Mouse (Mus musculus): ENCODE data around the gene Zbtb32.

Zbtb32 gene

DNA sequence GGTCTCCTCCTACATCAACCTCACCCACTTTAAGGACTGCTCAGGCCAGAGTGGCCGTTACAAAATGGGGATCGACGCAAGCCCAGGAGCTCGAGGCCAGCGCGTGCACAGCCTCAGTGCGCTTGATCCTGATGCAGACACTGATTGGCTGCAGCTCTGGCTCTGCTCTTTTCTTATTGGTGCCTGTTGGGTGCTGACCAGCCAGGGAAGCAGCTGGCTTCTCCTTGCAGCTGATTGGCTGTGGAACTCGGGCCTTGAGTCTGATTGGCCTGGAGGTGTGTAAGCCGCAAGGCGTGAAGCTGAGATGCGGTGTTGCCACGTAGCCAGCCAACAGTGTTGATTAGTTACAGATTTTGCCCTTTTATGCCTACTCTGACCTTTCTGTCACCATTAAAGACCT lies at the start of gene Zbtb32:
Zbtb32 (minus strand) TSS at position 124 of the 400 bp plus-strand sequence.
- DNase-seq = no peak

- no peak for DNase-seq
Observed at GRCm38 (mm10) chr7:30639083-30639482, 40.4 kb upstream of the Zbtb32 start.

DNA sequence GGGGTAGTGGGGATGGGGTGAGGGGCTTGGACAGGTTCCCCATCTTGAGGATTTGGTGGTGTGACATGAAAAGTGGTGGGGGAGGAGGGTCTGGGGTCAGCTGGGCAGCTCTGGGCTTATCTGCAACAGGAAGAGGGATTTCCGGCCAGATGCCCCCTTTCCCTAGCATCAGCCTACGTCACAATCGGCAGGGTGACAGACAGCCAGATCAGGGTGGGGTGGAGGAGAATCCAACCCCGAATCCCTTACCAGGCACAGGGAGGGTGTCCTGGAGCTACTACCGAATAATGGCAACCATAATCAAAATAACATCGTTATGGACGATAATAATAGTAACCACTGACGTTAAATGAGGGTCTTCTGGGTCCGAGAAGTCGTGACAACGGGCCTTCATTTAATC lies 37.7 kb upstream of the Zbtb32 start:
- DNase-seq = no peak

DNA sequence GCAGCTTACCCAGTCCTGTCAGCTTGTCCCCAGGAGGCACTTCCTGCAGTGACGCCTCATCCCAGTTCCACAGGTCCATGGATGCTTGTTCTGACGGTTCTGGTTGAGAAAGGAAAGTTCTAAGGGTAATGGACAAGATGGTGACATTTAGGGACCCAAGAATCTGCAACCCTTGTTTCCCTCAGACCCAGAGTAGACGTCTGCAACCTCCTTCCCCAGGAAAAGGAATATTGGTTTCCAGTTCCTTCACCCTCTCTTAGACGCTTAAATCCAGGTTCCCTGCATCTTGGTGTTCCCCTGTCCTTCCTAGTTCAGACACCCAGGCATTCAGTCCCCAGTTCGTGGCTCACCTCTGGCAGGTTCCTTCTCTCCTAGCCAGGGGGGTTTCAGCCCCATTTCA lies 37.0 kb upstream of the Zbtb32 start, which contains the start of gene Etv2:
Etv2 (minus strand) TSS at position 101 of the 400 bp plus-strand sequence.
- DNase-seq = no peak

- peak; percentile 70 for DNase-seq
Observed at GRCm38 (mm10) chr7:30634621-30635020, 35.9 kb upstream of the Zbtb32 start.

DNA sequence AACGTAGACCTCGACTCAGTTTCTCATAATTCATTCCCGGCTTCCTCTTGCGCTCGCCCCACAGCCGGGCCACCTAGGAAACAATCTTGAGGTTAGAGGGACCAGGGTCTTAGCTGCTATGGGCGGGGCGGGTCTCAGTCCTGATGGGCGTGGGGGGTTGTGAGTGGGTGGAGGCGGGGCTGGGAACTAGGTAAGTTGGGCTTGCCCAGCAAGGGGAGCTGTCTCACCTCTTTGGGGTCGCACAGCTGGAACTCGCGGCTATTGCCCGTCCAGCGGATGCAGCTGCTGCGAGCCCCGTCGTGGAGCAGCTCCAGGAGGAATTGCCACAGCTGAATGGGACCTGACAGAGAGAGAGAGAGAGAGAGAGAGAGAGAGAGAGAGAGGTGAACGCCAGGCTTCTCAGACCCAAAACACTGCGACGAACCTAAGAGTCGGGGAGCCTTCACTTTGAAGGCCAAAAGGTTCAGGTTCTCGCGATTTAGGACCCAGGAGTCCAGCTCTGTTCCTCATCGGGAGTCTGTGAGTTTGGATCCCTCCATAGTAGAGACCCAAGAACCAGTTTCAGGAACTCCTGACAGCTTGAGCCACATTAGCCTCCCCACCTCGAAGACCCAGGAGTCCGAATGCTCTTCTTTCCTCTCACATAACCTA lies 35.2 kb upstream of the Zbtb32 start:
- no peak for DNase-seq

GRCm38 (mm10) chr7:30629013-30629412 lies 30.3 kb upstream of the Zbtb32 start:
- no peak for DNase-seq

GRCm38 (mm10) chr7:30626647-30627046 lies 27.9 kb upstream of the Zbtb32 start:
- no peak for DNase-seq

- DNase-seq = peak; percentile 87
Observed at GRCm38 (mm10) chr7:30625530-30626384, 27.0 kb upstream of the Zbtb32 start, which contains the start of gene Cox6b1. Gene Cox6b1, minus strand, starts transcription at chr7:30626151.

DNA sequence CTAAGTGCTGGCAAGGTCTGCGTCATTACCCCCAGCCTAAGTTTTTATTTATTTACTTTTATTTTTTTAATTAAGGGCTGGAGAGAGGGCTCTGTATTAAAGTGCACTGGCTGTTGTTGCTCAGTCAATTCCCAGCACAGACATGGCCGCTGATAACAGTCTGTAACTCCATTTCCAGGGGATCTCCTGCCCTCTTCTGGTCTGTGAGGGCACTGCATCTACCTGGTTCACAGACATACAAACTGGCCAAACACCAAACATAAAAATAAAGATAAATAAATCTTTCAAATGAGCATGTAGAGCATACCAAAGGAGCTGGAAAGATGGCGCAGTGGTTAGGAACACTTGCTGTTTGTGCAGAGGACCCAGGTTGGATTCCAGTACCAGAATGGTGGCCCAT lies 20.5 kb upstream of the Zbtb32 start:
- peak; percentile 48 for DNase-seq

GRCm38 (mm10) chr7:30618658-30619057 lies 19.9 kb upstream of the Zbtb32 start:
- DNase-seq = no peak

- peak; percentile 20 for DNase-seq
Observed at GRCm38 (mm10) chr7:30615049-30615760, 16.5 kb upstream of the Zbtb32 start.

DNA sequence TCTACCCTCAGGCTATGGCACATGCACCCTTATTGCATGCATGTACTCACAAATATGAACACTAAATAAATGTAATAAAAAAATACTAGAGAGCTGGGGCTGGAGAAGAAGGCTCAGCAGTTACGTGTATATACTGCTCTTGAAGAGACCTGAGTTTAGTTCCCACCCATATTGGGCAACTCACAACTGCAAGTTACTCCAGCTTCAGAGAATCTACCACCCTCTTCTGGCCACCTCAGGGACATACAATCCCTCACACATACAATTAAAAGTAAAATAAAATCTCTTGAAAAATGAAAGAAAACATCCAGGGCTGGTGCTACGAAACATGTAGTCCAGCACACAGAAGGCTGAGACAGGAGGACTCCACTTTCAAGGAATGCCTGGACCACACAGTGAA lies 15.7 kb upstream of the Zbtb32 start:
- DNase-seq = peak; percentile 20

DNA sequence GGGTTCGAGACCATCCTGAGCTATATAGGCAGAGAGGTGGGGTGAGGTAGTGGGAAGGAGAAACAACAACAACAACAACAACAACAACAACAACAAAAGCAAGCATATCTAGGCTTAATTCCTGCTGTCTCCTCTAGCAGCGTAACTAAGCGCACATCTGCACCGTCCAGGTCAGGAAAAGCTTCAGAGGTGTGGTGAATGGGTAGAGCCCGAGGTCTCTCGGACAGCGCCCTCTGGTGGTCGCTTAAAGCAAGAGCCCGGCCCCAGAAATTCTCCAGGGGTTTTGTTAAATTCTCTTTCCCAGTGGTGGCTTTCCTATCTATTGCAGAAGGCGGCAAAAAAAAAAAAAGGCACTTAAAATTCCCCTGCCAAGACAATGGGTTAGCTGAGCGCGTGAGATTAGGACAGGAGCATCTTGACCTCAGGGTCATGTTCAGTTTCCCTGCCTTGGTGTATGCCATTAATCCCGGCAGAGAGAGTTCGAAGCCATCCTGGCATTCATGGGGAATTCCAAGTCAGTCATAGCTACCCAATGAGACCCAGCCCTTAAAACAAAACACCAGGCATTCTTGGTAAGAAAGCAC lies 14.9 kb upstream of the Zbtb32 start:
- DNase-seq = peak; percentile 71

DNA sequence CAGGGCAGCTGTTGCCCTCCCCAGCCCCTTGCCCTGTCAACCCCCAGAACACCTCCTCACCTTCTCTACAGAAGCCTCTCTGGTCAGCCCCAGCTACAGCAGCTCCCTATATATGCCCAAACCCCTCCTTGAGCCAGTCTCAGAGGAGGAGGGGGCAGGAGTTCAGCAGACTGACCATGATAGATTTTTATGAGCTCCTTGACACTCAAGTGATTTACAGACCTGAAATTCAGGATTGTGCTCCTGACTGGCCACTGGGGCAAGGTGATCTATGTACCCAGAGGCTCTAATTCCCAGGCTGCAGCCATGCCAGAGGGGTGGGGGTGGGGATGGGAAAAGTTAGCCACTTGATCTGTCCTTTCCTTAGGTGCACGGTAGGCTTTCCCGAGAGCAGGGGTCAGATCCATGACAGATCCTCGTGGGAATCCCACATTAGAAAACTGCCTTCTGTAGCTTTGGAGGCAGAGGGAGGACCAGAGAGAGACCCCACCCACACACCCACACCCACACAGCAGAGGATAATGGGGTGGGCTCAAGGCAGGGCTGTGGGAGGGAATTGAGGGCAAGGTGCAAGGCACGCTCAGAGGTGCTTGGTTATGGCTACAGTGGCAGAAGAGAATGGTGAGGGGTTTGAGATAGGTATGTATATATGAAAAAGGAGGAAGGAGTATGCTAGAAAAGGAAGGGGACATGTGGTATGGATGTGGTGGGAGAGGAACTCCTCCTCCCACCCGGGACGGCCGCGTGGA lies 14.1 kb upstream of the Zbtb32 start, which contains the start of gene Upk1a:
Upk1a (minus strand) TSS at position 194 of the 749 bp plus-strand sequence.
- DNase-seq = no peak

DNA sequence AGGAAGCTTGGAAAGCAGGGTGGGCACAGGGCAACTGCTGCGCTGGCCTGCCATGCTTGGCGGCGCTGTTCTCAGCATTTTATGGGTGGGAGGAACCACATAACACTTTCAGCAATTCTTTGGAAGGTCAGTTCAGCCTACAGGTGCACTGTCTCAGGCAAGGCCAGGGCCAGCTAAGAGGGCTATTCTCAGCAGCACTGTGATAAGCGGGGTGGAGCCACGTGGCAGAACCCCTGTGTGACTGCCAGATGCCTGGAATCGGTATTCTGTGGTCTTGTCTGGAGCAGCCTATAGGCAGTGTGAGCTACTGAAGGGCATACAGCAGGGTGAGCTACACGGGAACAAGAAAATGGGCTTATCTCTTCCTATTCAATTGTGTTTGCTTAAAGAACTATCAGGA lies 11.3 kb upstream of the Zbtb32 start:
- no peak for DNase-seq

GRCm38 (mm10) chr7:30608476-30608875 lies 9.8 kb upstream of the Zbtb32 start:
- peak; percentile 19 for DNase-seq

DNA sequence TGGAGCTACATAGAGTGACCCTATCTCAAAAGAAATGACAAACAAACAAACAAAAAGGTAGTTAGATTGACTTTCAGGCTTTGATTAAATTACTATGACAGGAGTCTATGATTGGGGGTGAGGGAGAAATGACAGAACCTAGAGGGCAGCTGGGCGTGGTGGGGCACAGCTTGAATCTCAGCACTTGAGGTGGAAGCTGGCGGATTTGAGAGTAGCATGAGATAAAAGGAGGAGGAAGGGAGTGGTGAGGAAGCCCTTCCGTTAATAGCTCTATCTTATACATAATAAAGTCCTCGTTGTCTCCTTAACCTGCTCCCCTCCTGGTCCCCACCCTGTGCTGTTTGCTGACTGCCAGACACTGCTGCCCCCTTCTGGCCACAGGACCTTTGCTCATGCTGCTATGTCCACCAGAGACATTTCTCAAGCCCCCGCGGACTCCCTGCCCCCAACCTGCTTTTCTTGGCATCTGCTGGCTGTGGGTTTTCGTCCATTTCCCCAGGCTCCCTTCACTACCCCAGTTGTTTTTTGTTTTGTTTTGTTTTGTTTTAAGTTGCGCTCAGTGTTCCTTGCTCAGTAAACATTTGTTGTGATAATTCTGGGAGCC lies 9.1 kb upstream of the Zbtb32 start:
- DNase-seq = peak; percentile 76

DNA sequence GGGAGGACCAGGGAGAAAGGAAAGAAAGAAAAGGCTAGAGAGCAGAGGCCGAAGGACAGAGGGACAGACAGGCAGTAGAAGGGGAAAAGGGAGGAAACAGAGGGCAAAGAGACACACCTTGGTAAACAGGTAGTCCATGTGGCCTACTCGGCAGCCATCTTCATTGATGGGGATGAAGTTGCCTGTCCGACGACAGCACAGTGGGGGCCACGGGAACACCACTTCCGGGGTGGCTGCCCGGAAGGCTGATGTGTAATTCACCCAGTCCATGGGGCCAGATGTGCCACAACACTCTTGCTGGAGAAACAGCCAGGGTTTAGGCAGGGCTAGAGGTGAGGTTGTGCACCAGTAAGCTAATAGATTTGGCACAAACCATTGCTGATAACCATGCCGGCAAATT lies 6.2 kb upstream of the Zbtb32 start:
- DNase-seq = no peak

DNA sequence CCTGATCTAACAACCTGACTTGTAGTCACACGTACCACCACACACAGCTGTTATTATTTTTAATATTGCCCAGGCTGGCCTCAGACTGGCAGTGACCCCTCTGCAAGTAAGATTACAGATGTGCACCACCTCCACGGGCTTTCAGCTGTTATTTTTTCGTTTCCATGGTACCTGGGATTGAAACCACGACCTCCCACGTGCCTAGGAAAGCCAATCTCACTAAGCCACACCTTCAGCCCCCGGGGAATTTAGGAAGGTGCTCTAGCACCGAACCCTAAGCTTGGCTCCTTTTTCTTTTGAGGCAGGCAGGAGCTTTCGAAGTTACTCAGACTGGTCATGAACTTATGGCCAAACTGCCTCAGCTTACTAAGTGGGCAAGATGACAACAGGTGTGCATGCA lies 5.7 kb upstream of the Zbtb32 start:
- DNase-seq = no peak

DNA sequence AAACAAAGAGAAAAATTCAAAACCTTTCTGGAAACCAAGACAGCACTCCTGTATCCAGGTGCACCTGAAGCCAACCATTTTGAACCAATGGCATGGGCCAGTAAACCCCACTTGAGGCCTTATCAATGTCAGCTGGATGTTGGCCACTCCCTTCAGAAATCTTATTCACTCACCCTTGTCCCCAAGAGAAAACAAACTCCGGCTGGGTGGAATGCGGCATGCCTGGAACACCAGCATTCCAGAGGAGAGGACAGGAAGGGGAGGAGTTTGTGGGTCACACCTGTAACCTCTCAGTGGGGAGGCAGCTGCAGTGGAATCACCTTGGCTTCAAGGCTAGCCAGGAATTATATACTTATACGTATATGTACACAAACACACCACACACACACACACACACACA lies 3.9 kb upstream of the Zbtb32 start:
- DNase-seq = no peak

DNA sequence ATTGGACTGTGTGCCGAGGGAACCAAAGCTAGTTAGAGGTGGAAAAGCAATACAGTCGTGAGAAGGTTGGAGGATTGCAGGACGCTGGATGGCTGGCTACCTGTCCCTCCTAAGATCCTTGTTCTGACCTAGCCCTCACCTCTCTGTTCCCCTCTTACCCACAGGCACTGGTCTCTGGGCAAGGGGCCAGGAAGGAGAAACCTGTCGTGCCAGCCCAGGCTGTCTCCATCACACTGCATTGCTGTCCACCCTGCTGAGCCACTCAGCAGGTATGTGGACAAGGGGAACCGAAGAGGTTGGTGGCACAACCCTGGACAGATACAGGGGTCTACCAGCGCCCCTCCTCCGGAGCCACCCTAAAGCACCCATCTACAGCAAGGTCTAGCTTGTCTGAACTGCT lies 1.9 kb upstream of the Zbtb32 start:
- DNase-seq = no peak

Data from thymus, postnatal 14 days (tissue).